Mouse (Mus musculus) bone marrow, adult 2 months (tissue): ENCODE results near the gene Gnb2. TPM values are rescaled to one million over a fixed set of nuclear protein-coding genes. Genes with fewer than 3 reads are reported as not detected.

Experiments used
- H3K27ac ChIP-seq: fragments of 200-500 bp; 2 replicates; pipeline ENCODE4 v1.5.1; 2012; ENCODE audit warnings: low read depth, mild to moderate bottlenecking, control low read depth, inconsistent platforms, low read length; ENCODE audit not compliant: control insufficient read depth, poor library complexity, insufficient read depth
- H3K4me1 ChIP-seq: fragments of 200-500 bp; 2 replicates; pipeline ENCODE4 v1.6.1; 2011; ENCODE audit warnings: low read length; ENCODE audit not compliant: control insufficient read depth, insufficient read depth
- H3K4me3 ChIP-seq: fragments of 200-500 bp; replicated peaks from 2 replicates; pipeline ENCODE3; 2011; ENCODE audit warnings: mild to moderate bottlenecking, low read depth, low read length, control low read depth; ENCODE audit not compliant: control insufficient read depth
- CTCF ChIP-seq: fragments of 200-500 bp; IDR thresholded peaks from 2 replicates; pipeline ENCODE4 v1.5.1; 2011; ENCODE audit warnings: low read length, control low read depth; ENCODE audit not compliant: control insufficient read depth, insufficient read depth
- POLR2A ChIP-seq: fragments of 200-500 bp; IDR thresholded peaks from 2 replicates; pipeline ENCODE4 v1.6.1; 2011; ENCODE audit warnings: low read depth, mild to moderate bottlenecking, control low read depth, low read length, borderline replicate concordance; ENCODE audit not compliant: control insufficient read depth
- WGBS: fragments of 180-500 bp; shearing (Covaris S2); methylation state at CpG from one replicate; pipeline ENCODE4 v1.1.7; 2018; 5-methylcytosine and 5-hydroxymethylcytosine counted together
- polyA plus RNA-seq: library from polyadenylated mRNA; stranded (reverse); fragments of >200 nt; gene quantifications from 2 replicates; pipeline ENCODE4 v1.2.4, GENCODE M21; 2011; ENCODE audit warnings: low replicate concordance; ENCODE audit not compliant: missing spikeins, insufficient read depth, insufficient read length

Gnb2 gene
- polyA plus RNA-seq, 1 experiment: 476 TPM

DNA sequence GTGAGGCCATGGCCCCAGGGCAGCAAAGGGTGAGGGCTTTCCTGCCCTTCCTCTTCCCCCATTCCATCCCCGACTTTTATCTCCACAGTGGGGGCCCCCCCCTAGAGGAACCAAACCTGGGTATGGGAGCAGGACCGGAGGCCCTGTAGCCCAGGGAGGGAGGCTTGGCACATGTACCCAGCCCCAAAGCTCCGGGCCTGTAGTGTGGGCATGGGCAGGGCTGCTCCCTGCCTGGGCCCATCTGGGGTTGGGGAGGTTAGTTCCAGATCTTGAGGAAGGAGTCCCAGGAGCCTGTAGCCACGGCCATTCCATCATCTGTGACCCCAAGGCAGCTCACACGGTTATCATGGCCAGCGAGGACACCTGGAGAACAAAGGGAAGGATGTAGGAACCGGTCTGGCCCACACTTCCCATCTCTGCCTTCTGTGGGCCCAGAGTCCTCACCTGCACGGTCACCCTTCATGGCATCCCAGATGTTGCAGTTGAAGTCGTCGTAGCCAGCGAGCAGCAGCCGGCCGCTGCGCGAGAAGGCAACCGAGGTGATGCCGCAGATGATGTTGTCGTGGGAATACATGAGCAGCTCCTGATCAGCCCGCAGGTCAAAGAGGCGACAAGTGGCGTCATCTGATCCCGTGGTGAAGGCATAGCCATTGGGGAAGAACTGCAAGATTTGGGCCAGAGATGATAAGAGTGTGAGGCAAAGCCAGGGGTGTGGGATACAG lies 4.9 kb downstream of the Gnb2 start:
- Histone ChIP-seq H3K4me3 (no peak overlapping the region), H3K4me1 (no peaks in the 10 kb centered on the region; the same call in 1 of the 2 replicates), H3K27ac (no peak overlapping the region; the same call in 1 of the 2 replicates)
- WGBS: 83% methylated on average over 22 of the region's 22 CpGs
- TF ChIP-seq POLR2A: peak; percentile 19; the same call in 1 of the 2 replicates
- TF ChIP-seq CTCF: no peak

DNA sequence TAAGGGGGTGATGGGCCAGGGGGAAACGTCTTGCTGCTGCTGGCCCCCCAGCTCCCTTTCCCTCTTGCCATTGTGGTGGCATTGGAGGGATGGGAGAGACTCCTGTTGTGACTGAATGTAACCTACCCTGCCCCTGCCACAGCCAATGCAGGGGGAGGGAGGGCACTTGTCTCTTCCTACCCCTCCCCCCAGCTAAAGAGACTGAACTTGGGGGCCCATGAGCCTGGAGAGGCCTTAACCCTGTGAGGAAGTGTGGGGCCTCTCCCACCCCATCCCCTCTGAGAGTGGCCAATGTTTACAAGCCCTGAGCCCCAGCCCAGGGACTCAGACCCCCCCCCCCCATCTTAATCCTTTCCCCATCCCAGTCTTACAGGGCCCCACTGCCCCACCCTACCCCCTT lies 5.9 kb downstream of the Gnb2 start:
- Histone ChIP-seq H3K4me1 (no peaks in the 10 kb centered on the region; the same call in 1 of the 2 replicates), H3K27ac (no peak overlapping the region), H3K4me3 (no peak overlapping the region)
- 78% methylated on average over 1 of the region's 1 CpGs for WGBS
- TF ChIP-seq CTCF (no peak), POLR2A (no peak)

GRCm38 (mm10) chr5:137526192-137526936 lies 6.9 kb downstream of the Gnb2 start:
- Histone ChIP-seq H3K4me1 (no peaks in the 10 kb centered on the region; the same call in 1 of the 2 replicates), H3K4me3 (no peak overlapping the region), H3K27ac (peak overlapping the region; percentile 24; the same call in 1 of the 2 replicates)
- TF ChIP-seq CTCF: no peak
- TF ChIP-seq POLR2A: no peak
- WGBS: 39% methylated on average over 16 of the region's 16 CpGs

DNA sequence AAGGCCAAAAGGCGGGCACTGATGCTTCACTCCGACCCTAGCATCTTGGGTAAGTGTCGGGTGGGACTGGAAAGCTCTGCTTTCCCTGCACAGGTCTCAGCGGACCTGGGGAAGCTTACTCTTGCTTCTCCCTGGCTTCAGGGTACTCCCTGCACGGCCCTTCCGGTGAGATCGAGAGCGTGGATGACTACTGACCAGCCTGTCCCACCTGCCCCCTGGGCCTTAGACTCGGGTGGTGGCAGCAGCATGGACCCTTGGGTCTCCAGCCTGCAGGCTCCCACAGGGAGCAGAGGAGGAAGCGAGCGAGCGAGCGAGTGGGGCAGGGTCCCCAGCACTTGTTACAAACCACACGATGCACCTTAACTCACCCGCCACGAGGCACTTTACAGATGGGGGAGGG lies 7.8 kb downstream of the Gnb2 start:
- no peak overlapping the region for H3K4me3 ChIP-seq
- TF ChIP-seq POLR2A (no peak), CTCF (no peak)
- H3K4me1 ChIP-seq: no peaks in the 10 kb centered on the region; the same call in 1 of the 2 replicates
- H3K27ac ChIP-seq: no peak overlapping the region
- 79% methylated on average over 16 of the region's 16 CpGs for WGBS

GRCm38 (mm10) chr5:137524671-137525070 lies 8.6 kb downstream of the Gnb2 start:
- TF ChIP-seq POLR2A (no peak), CTCF (no peak)
- Histone ChIP-seq H3K27ac (peak overlapping the region; percentile 26; the same call in 1 of the 2 replicates), H3K4me1 (no peaks in the 10 kb centered on the region; the same call in 1 of the 2 replicates), H3K4me3 (no peak overlapping the region)
- 83% methylated on average over 13 of the region's 13 CpGs for WGBS

- Histone ChIP-seq H3K4me3 (no peak overlapping the region), H3K27ac (no peak overlapping the region), H3K4me1 (no peaks in the 10 kb centered on the region; the same call in 1 of the 2 replicates)
- WGBS: 93% methylated on average over 8 of the region's 8 CpGs
- TF ChIP-seq POLR2A (no peak), CTCF (no peak)
These were observed 9.1 kb downstream of the Gnb2 start for GRCm38 (mm10) chr5:137524251-137524515.

DNA sequence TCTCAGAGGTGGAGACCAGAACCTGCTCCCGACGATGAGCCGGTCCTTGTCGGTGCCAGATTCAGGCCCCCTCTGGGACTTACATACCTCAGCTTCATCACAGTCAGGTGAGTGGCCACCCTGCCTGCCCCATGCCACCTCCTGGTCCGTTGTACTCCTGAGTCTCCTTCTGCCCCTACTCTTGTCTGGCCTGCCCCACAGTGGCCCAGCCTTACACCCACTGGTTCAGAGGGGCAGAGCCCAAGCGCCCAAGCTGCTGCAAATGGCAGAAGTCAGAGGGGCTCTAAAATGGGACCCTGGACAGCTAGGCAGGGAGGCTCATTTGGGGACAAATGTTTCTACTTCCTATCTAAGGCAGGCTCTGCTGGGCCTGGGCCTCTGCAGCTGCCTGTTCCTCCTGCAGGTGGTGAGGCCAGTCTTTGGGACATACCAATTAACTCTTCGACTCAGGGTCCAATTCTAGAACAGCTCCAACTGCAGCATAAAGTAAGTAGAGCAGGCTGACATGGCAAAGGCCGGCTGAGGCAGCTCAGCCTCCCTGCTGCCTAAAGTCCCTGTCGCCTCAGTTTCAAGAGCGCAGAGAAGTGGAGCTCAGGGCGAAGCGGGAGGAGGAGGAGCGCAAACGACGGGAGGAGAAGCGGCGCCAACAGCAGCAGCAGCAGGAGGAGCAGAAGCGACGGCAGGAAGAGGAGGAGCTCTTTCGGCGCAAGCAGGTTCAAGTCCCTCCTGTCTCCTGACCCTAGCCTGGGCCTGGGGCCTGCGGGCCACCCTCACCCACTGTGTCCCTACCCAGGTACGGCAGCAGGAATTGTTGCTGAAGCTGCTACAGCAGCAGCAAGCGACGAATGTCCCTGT lies 9.7 kb downstream of the Gnb2 start:
- H3K27ac ChIP-seq: no peak overlapping the region; the same call in 1 of the 2 replicates
- TF ChIP-seq POLR2A (no peak), CTCF (no peak)
- H3K4me3 ChIP-seq: no peak overlapping the region
- 90% methylated on average over 25 of the region's 25 CpGs for WGBS
- H3K4me1 ChIP-seq: no peaks in the 10 kb centered on the region

GRCm38 (mm10) chr5:137522711-137523110 lies 10.6 kb downstream of the Gnb2 start:
- Histone ChIP-seq H3K27ac (no peak overlapping the region), H3K4me3 (no peak overlapping the region), H3K4me1 (no peaks in the 10 kb centered on the region)
- WGBS: 86% methylated on average over 11 of the region's 11 CpGs
- no peak for TF ChIP-seq CTCF
- TF ChIP-seq POLR2A: no peak
